Mouse (Mus musculus) G1E (cell line): ENCODE results near the gene Kcnn3. TPM values are rescaled to one million over a fixed set of nuclear protein-coding genes. Genes with fewer than 3 reads are reported as not detected.

ENCODE experiments used
- ATAC-seq: 2 replicates; pipeline ENCODE4 v1.8.0; 2016; ENCODE audit warnings: mild to moderate bottlenecking; ENCODE audit not compliant: insufficient number of reproducible peaks, poor library complexity, low FRiP score, severe bottlenecking; ENCODE audit errors: extremely low read depth
- DNase-seq: peaks from one replicate; pipeline ENCODE4 v3.0.0; 2012; ENCODE audit warnings: low spot score
- H3K27me3 ChIP-seq: 2 replicates; pipeline ENCODE4 v1.6.1; 2012; ENCODE audit warnings: mild to moderate bottlenecking, low read length, inconsistent platforms; ENCODE audit not compliant: insufficient read depth
- H3K36me3 ChIP-seq: replicated peaks from 2 replicates; pipeline ENCODE3; 2012; ENCODE audit warnings: mild to moderate bottlenecking, inconsistent platforms
- H3K4me1 ChIP-seq: 2 replicates; pipeline ENCODE4 v1.6.1; 2012; ENCODE audit warnings: low read depth, low read length, inconsistent platforms, mixed read lengths; ENCODE audit not compliant: insufficient read depth
- H3K4me3 ChIP-seq: 2 replicates; pipeline ENCODE4 v1.5.1; 2012; ENCODE audit warnings: low read depth, mild to moderate bottlenecking, inconsistent platforms, low read length, moderate library complexity, mixed read lengths
- H3K9me3 ChIP-seq: replicated peaks from 2 replicates; pipeline ENCODE4 v1.6.1; 2012; ENCODE audit warnings: inconsistent platforms
- CTCF ChIP-seq: IDR thresholded peaks from 2 replicates; pipeline ENCODE4 v1.5.1; 2012; ENCODE audit warnings: low read depth, low read length, inconsistent platforms, mixed read lengths
- GATA1 ChIP-seq: IDR thresholded peaks from 2 replicates; pipeline ENCODE4 v1.6.1; 2012; ENCODE audit warnings: borderline replicate concordance, low read length, inconsistent platforms, mixed read lengths
- GATA2 ChIP-seq: IDR thresholded peaks from 2 replicates; pipeline ENCODE4 v1.6.1; 2012; ENCODE audit warnings: low read depth, low read length, inconsistent platforms, borderline replicate concordance
- POLR2AphosphoS5 ChIP-seq: IDR thresholded peaks from 2 replicates; pipeline ENCODE4 v1.6.1; 2012; ENCODE audit warnings: low read depth, low read length, inconsistent platforms; ENCODE audit not compliant: insufficient replicate concordance
- TAL1 ChIP-seq: conservative IDR thresholded peaks from 2 replicates; pipeline ENCODE4 v1.6.1; 2012; ENCODE audit warnings: low read depth, low read length, inconsistent platforms, mixed read lengths
- polyA plus RNA-seq: library from polyadenylated mRNA; stranded (reverse); fragments of >175 nt; gene quantifications from 2 replicates; pipeline ENCODE4 v1.2.3, GENCODE M21; 2012
- total RNA-seq, 2 experiments: library from RNA; stranded (forward) in 1 of 2; stranded (reverse) in 1 of 2; fragments of 200-1000 nt in 1 of 2; fragments of >200 nt in 1 of 2; fragmentation: Nextera tagmentation in 1 of 2; gene quantifications; 2 replicates each; pipeline ENCODE4 v1.2.3; 2014 to 2017

Kcnn3 gene
- total and polyA plus RNA-seq, 3 experiments = 0.16 TPM; not detected in 2

GRCm38 (mm10) chr3:89592809-89593208 lies 72.8 kb downstream of the Kcnn3 start:
- DNase-seq (no peak), ATAC-seq (no peak)
- no peak overlapping the region for H3K4me3 ChIP-seq
- H3K4me1 ChIP-seq = no peaks in the 10 kb centered on the region
- no peaks in the 10 kb centered on the region for H3K36me3 ChIP-seq
- no peaks in the 10 kb centered on the region for H3K9me3 ChIP-seq
- TF ChIP-seq TAL1 (no peak), CTCF (no peak), GATA1 (no peak), POLR2AphosphoS5 (no peak), GATA2 (no peak)
- peaks cover 8% of the 10 kb centered on the region for H3K27me3 ChIP-seq

GRCm38 (mm10) chr3:89593524-89593923 lies 73.6 kb downstream of the Kcnn3 start:
- ATAC-seq (no peak), DNase-seq (no peak)
- Histone ChIP-seq H3K9me3 (no peaks in the 10 kb centered on the region), H3K4me3 (no peak overlapping the region), H3K27me3 (peaks cover 8% of the 10 kb centered on the region), H3K36me3 (no peaks in the 10 kb centered on the region), H3K4me1 (no peaks in the 10 kb centered on the region)
- TF ChIP-seq POLR2AphosphoS5 (no peak), TAL1 (no peak), GATA1 (no peak), GATA2 (no peak), CTCF (no peak)

GRCm38 (mm10) chr3:89598361-89598760 lies 78.4 kb downstream of the Kcnn3 start:
- ATAC-seq (no peak), DNase-seq (no peak)
- H3K36me3 ChIP-seq = no peaks in the 10 kb centered on the region
- no peak for TF ChIP-seq GATA2
- no peak for TF ChIP-seq GATA1
- TF ChIP-seq CTCF = no peak
- TF ChIP-seq POLR2AphosphoS5 = no peak
- no peak for TF ChIP-seq TAL1
- H3K27me3 ChIP-seq = peaks cover 15% of the 10 kb centered on the region; the same call in 1 of the 2 replicates
- no peak overlapping the region for H3K4me3 ChIP-seq
- no peaks in the 10 kb centered on the region for H3K4me1 ChIP-seq
- peaks cover 4% of the 10 kb centered on the region; the same call in 1 of the 2 replicates for H3K9me3 ChIP-seq

- H3K4me3 ChIP-seq = no peak overlapping the region
- H3K36me3 ChIP-seq = no peaks in the 10 kb centered on the region
- peaks cover 14% of the 10 kb centered on the region; the same call in 1 of the 2 replicates for H3K27me3 ChIP-seq
- H3K4me1 ChIP-seq = no peaks in the 10 kb centered on the region
- ATAC-seq = no peak
- no peak for DNase-seq
- TF ChIP-seq GATA1 (no peak), CTCF (no peak)
- peaks cover 4% of the 10 kb centered on the region; the same call in 1 of the 2 replicates for H3K9me3 ChIP-seq
Measured at GRCm38 (mm10) chr3:89598967-89599366, 79.0 kb downstream of the Kcnn3 start.

GRCm38 (mm10) chr3:89601060-89601459 lies 81.1 kb downstream of the Kcnn3 start:
- TF ChIP-seq GATA2 = no peak
- TF ChIP-seq TAL1 = no peak
- TF ChIP-seq GATA1 = no peak
- TF ChIP-seq CTCF = no peak
- no peak for TF ChIP-seq POLR2AphosphoS5
- H3K27me3 ChIP-seq = peaks cover 12% of the 10 kb centered on the region; the same call in 1 of the 2 replicates
- no peak overlapping the region for H3K4me3 ChIP-seq
- H3K9me3 ChIP-seq = peaks cover 4% of the 10 kb centered on the region; the same call in 1 of the 2 replicates
- no peaks in the 10 kb centered on the region for H3K4me1 ChIP-seq
- no peak for ATAC-seq
- H3K36me3 ChIP-seq = no peaks in the 10 kb centered on the region
- DNase-seq = no peak

- DNase-seq (no peak), ATAC-seq (no peak)
- Histone ChIP-seq H3K9me3 (peaks cover 4% of the 10 kb centered on the region; the same call in 1 of the 2 replicates), H3K4me1 (no peaks in the 10 kb centered on the region), H3K36me3 (no peaks in the 10 kb centered on the region), H3K4me3 (no peak overlapping the region), H3K27me3 (peaks cover 15% of the 10 kb centered on the region; the same call in 1 of the 2 replicates)
- TF ChIP-seq POLR2AphosphoS5 = no peak
- TF ChIP-seq CTCF = no peak
- TF ChIP-seq GATA2 = no peak
- no peak for TF ChIP-seq GATA1
- TF ChIP-seq TAL1 = no peak
Measured at GRCm38 (mm10) chr3:89603300-89603699, 83.3 kb downstream of the Kcnn3 start.

- H3K4me1 ChIP-seq = no peaks in the 10 kb centered on the region
- no peak overlapping the region for H3K4me3 ChIP-seq
- no peak for DNase-seq
- no peaks in the 10 kb centered on the region for H3K9me3 ChIP-seq
- H3K36me3 ChIP-seq = no peaks in the 10 kb centered on the region
- ATAC-seq = no peak
- peaks cover 15% of the 10 kb centered on the region; the same call in 1 of the 2 replicates for H3K27me3 ChIP-seq
- no peak for TF ChIP-seq POLR2AphosphoS5
- TF ChIP-seq TAL1 = no peak
- no peak for TF ChIP-seq GATA2
- no peak for TF ChIP-seq CTCF
- no peak for TF ChIP-seq GATA1
Measured at GRCm38 (mm10) chr3:89605235-89605634, 85.3 kb downstream of the Kcnn3 start.
